Mouse (Mus musculus) myocyte (in vitro differentiated cells): Measurements from ENCODE around the gene Il34. TPM values are rescaled to one million over a fixed set of nuclear protein-coding genes. Genes with fewer than 3 reads are reported as not detected.

Experiments
- H3K27me3 ChIP-seq: one replicate; pipeline ENCODE4 v1.6.1; 2011; ENCODE audit not compliant: control insufficient read depth, insufficient read depth, insufficient read length
- H3K36me3 ChIP-seq: one replicate; pipeline ENCODE4 v1.6.1; 2011; ENCODE audit not compliant: control insufficient read depth, insufficient read depth
- H3K4me2 ChIP-seq: one replicate; pipeline ENCODE4 v1.6.1; 2011; ENCODE audit warnings: low read depth, control low read depth
- H3K4me3 ChIP-seq: one replicate; pipeline ENCODE4 v1.5.1; 2011; ENCODE audit warnings: mild to moderate bottlenecking, control low read depth, moderate library complexity
- H3K79me2 ChIP-seq: one replicate; pipeline ENCODE4 v1.6.1; 2011; ENCODE audit not compliant: control insufficient read depth, insufficient read depth
- H3ac ChIP-seq: one replicate; pipeline ENCODE4 v1.6.1; 2011; ENCODE audit not compliant: control insufficient read depth, insufficient read length
- CEBPB ChIP-seq: IDR thresholded peaks from 2 replicates; pipeline ENCODE4 v1.6.1; 2011; ENCODE audit warnings: mild to moderate bottlenecking, moderate library complexity; ENCODE audit not compliant: poor library complexity, insufficient read depth, severe bottlenecking
- E2F4 ChIP-seq: IDR thresholded peaks from one replicate; pipeline ENCODE4 v1.6.1; 2011; ENCODE audit warnings: mild to moderate bottlenecking, control low read depth, moderate library complexity; ENCODE audit not compliant: insufficient read depth
- MAX ChIP-seq: IDR thresholded peaks from one replicate; pipeline ENCODE4 v1.6.1; 2011; ENCODE audit warnings: low read depth, mild to moderate bottlenecking, control low read depth
- MYOD1 ChIP-seq, 3 experiments: IDR thresholded peaks; one replicate each; pipeline ENCODE4 v1.6.1; 2011; ENCODE audit warnings: control low read depth in 2 of 3, low read depth in 2 of 3, mild to moderate bottlenecking in 2 of 3, moderate library complexity in 1 of 3; ENCODE audit not compliant: insufficient read length in 2 of 3, control insufficient read depth in 1 of 3
- MYOG ChIP-seq, 3 experiments: IDR thresholded peaks; one replicate each; pipeline ENCODE4 v1.6.1; 2011; ENCODE audit warnings: control low read depth in 2 of 3, low read depth in 2 of 3, mild to moderate bottlenecking in 2 of 3; ENCODE audit not compliant: insufficient read length in 2 of 3, control insufficient read depth in 1 of 3, insufficient read depth in 1 of 3
- POLR2A ChIP-seq: IDR thresholded peaks from one replicate; pipeline ENCODE4 v1.6.1; 2011; ENCODE audit warnings: low read depth, mild to moderate bottlenecking, control low read depth, moderate library complexity; ENCODE audit not compliant: insufficient read length
- POLR2AphosphoS2 ChIP-seq: IDR thresholded peaks from one replicate; pipeline ENCODE4 v1.6.1; 2011; ENCODE audit warnings: low read depth, control low read depth; ENCODE audit not compliant: insufficient read length
- REST ChIP-seq: IDR thresholded peaks from one replicate; pipeline ENCODE4 v1.6.1; 2011; ENCODE audit warnings: mild to moderate bottlenecking, control low read depth, moderate library complexity; ENCODE audit not compliant: insufficient read depth, insufficient read length
- SRF ChIP-seq: IDR thresholded peaks from one replicate; pipeline ENCODE4 v1.6.1; 2011; ENCODE audit warnings: low read depth; ENCODE audit not compliant: control insufficient read depth, insufficient read length
- TCF12 ChIP-seq: IDR thresholded peaks from one replicate; pipeline ENCODE4 v1.6.1; 2011; ENCODE audit warnings: mild to moderate bottlenecking, control low read depth; ENCODE audit not compliant: poor library complexity, insufficient read depth, severe bottlenecking
- TCF3 ChIP-seq: IDR thresholded peaks from one replicate; pipeline ENCODE4 v1.6.1; 2011; ENCODE audit warnings: low read depth, control low read depth; ENCODE audit not compliant: insufficient read length
- USF1 ChIP-seq: IDR thresholded peaks from one replicate; pipeline ENCODE4 v1.6.1; 2011; ENCODE audit warnings: low read depth, mild to moderate bottlenecking, control low read depth, moderate library complexity
- polyA plus RNA-seq: library from polyadenylated mRNA; unstranded; fragments of >200 nt; fragmentation: generic; extraction: Trizol; gene quantifications from one replicate; pipeline ENCODE4 v1.2.1, GENCODE M21; 2012; ENCODE audit warnings: missing spikeins

The Il34 gene
- polyA plus RNA-seq, 1 experiment: 13.4 TPM

- H3ac ChIP-seq: no peak overlapping the region
- no peak overlapping the region for H3K4me2 ChIP-seq
- H3K27me3 ChIP-seq: no peaks in the 10 kb centered on the region
- no peaks in the 10 kb centered on the region for H3K36me3 ChIP-seq
- TF ChIP-seq CEBPB (no peak), MYOG (IDR thresholded peaks at IDR 0.05; ENCODE audit: control insufficient read depth in 1 of 3, insufficient read depth in 1 of 3, insufficient read length in 2 of 3, low read depth in 2 of 3) (peak in 1 of 3 experiments; percentile 57), MYOD1 (IDR thresholded peaks at IDR 0.05; ENCODE audit: control insufficient read depth in 1 of 3, insufficient read length in 2 of 3, low read depth in 2 of 3) (peak in 1 of 3 experiments; percentile 84), REST (no peak), MAX (no peak), POLR2AphosphoS2 (no peak), E2F4 (no peak), USF1 (no peak), SRF (no peak), TCF12 (no peak), POLR2A (no peak), TCF3 (no peak)
- no peak overlapping the region for H3K4me3 ChIP-seq
- H3K79me2 ChIP-seq: no peaks in the 10 kb centered on the region
Measured at GRCm38 (mm10) chr8:110704103-110704502, 101.6 kb downstream of the Il34 start.

GRCm38 (mm10) chr8:110703460-110704061 lies 102.2 kb downstream of the Il34 start:
- no peaks in the 10 kb centered on the region for H3K27me3 ChIP-seq
- TF ChIP-seq MYOG (IDR thresholded peaks at IDR 0.05; ENCODE audit: control insufficient read depth in 1 of 3, insufficient read depth in 1 of 3, insufficient read length in 2 of 3, low read depth in 2 of 3) (peak; percentile 50 to 94 (median 86)), TCF12 (peak; percentile 62), TCF3 (peak; percentile 68), MYOD1 (IDR thresholded peaks at IDR 0.05; ENCODE audit: control insufficient read depth in 1 of 3, insufficient read length in 2 of 3, low read depth in 2 of 3) (peak in 2 of 3 experiments; percentile 69 to 98), CEBPB (no peak)
- no peak overlapping the region for H3K4me3 ChIP-seq
- no peaks in the 10 kb centered on the region for H3K36me3 ChIP-seq
- no peak overlapping the region for H3ac ChIP-seq
- H3K4me2 ChIP-seq: no peak overlapping the region
- no peaks in the 10 kb centered on the region for H3K79me2 ChIP-seq

GRCm38 (mm10) chr8:110702636-110703459 lies 102.9 kb downstream of the Il34 start:
- TF ChIP-seq MAX (no peak), POLR2AphosphoS2 (no peak), SRF (no peak), REST (no peak), POLR2A (no peak), TCF3 (no peak), E2F4 (no peak), TCF12 (no peak)
- Histone ChIP-seq H3K4me3 (no peak overlapping the region), H3K27me3 (no peaks in the 10 kb centered on the region), H3K4me2 (no peak overlapping the region), H3K79me2 (no peaks in the 10 kb centered on the region), H3K36me3 (no peaks in the 10 kb centered on the region), H3ac (no peak overlapping the region)

GRCm38 (mm10) chr8:110700561-110700960 lies 105.2 kb downstream of the Il34 start:
- H3ac ChIP-seq: no peak overlapping the region
- H3K79me2 ChIP-seq: no peaks in the 10 kb centered on the region
- TF ChIP-seq USF1 (no peak), MYOD1 (IDR thresholded peaks at IDR 0.05; ENCODE audit: control insufficient read depth in 1 of 3, insufficient read length in 2 of 3, low read depth in 2 of 3) (no peak), SRF (no peak), MAX (no peak), POLR2A (no peak), POLR2AphosphoS2 (no peak), CEBPB (no peak), MYOG (IDR thresholded peaks at IDR 0.05; ENCODE audit: control insufficient read depth in 1 of 3, insufficient read depth in 1 of 3, insufficient read length in 2 of 3, low read depth in 2 of 3) (no peak), TCF12 (no peak), TCF3 (no peak), E2F4 (no peak), REST (no peak)
- H3K36me3 ChIP-seq: peaks cover 3% of the 10 kb centered on the region
- no peak overlapping the region for H3K4me2 ChIP-seq
- no peaks in the 10 kb centered on the region for H3K27me3 ChIP-seq
- no peak overlapping the region for H3K4me3 ChIP-seq
